Mouse (Mus musculus): ENCODE measurements at regions not wholly inside any gene's neighbourhood (a gene's known extent, or its start where the extent isn't known, plus 50 kb on each side); places are given as distances from the start of the nearest gene placed in this dataset.
"Not testable (repeated sequence)": the region's sequence is repeated elsewhere in the genome, so short reads cannot be mapped to it uniquely, and the experiment has no call there.

GRCm38 (mm10) chr6:4149663-4150062 lies 62.9 kb upstream of the Bet1 start:
- no peak for DNase-seq (ENCODE audit: low spot score)

GRCm38 (mm10) chr6:4158293-4158692 lies 71.5 kb upstream of the Bet1 start:
- DNase-seq (ENCODE audit: low spot score): no peak

GRCm38 (mm10) chr6:4163733-4164132 lies 77.0 kb upstream of the Bet1 start:
- DNase-seq (ENCODE audit: low spot score): no peak

GRCm38 (mm10) chr6:4167112-4167511 lies 80.3 kb upstream of the Bet1 start:
- no peak for DNase-seq (ENCODE audit: low spot score)

GRCm38 (mm10) chr6:4167757-4168156 lies 81.0 kb upstream of the Bet1 start:
- no peak for DNase-seq (ENCODE audit: low spot score)

- no peak for DNase-seq (ENCODE audit: low spot score)
Observed at GRCm38 (mm10) chr6:4171561-4171960, 84.8 kb upstream of the Bet1 start.

- DNase-seq (ENCODE audit: low spot score): no peak
Observed at GRCm38 (mm10) chr6:4187683-4188082, 100.9 kb upstream of the Bet1 start.

- not testable (repeated sequence) for DNase-seq (ENCODE audit: low spot score)
Observed at GRCm38 (mm10) chr6:4190976-4191375, 104.2 kb upstream of the Bet1 start.

- DNase-seq (ENCODE audit: low spot score): no peak
Observed at GRCm38 (mm10) chr6:4193286-4193685, 106.5 kb upstream of the Bet1 start.

- DNase-seq (ENCODE audit: low spot score): no peak
Observed at GRCm38 (mm10) chr6:4201176-4201575, 114.4 kb upstream of the Bet1 start.

- no peak for DNase-seq (ENCODE audit: low spot score)
Observed at GRCm38 (mm10) chr6:4205681-4206080, 118.9 kb upstream of the Bet1 start.

- no peak for DNase-seq (ENCODE audit: low spot score)
Observed at GRCm38 (mm10) chr6:4245265-4246112, 158.7 kb upstream of the Bet1 start.

- DNase-seq (ENCODE audit: low spot score): no peak
Observed at GRCm38 (mm10) chr6:4246113-4246419, 159.3 kb upstream of the Bet1 start.

- DNase-seq (ENCODE audit: low spot score): no peak
Observed at GRCm38 (mm10) chr6:4276607-4277006, 189.8 kb upstream of the Bet1 start.

- no peak for DNase-seq (ENCODE audit: low spot score)
Observed at GRCm38 (mm10) chr6:4277245-4277890, 190.6 kb upstream of the Bet1 start.

GRCm38 (mm10) chr6:4291380-4291779 lies 204.6 kb upstream of the Bet1 start:
- DNase-seq (ENCODE audit: low spot score): no peak

GRCm38 (mm10) chr6:4303410-4303809 lies 201.2 kb upstream of the Col1a2 start:
- not testable (repeated sequence) for DNase-seq (ENCODE audit: low spot score)

- DNase-seq (ENCODE audit: low spot score): no peak
Observed at GRCm38 (mm10) chr6:4349953-4350352, 154.7 kb upstream of the Col1a2 start.

GRCm38 (mm10) chr6:4362220-4362619 lies 142.4 kb upstream of the Col1a2 start:
- no peak for DNase-seq (ENCODE audit: low spot score)

- DNase-seq (ENCODE audit: low spot score): no peak
Observed at GRCm38 (mm10) chr6:4375465-4376037, 129.1 kb upstream of the Col1a2 start.

- no peak for DNase-seq (ENCODE audit: low spot score)
Observed at GRCm38 (mm10) chr6:4396808-4397207, 107.8 kb upstream of the Col1a2 start.

- DNase-seq (ENCODE audit: low spot score): no peak
Observed at GRCm38 (mm10) chr6:4397695-4398598, 106.7 kb upstream of the Col1a2 start.

All from ovary, adult 18-20 months (tissue).